Mouse (Mus musculus) liver, adult 2 months (tissue): ENCODE data around the gene Arl15. TPM values are rescaled to one million over a fixed set of nuclear protein-coding genes. Genes with fewer than 3 reads are reported as not detected.

Experiments used
- DNase-seq: peaks from one replicate; pipeline ENCODE4 v3.0.0-alpha.2; 2011; ENCODE audit warnings: low read depth, low spot score; ENCODE audit errors: extremely low read depth
- H3K27ac ChIP-seq: fragments of 200-500 bp; replicated peaks from 2 replicates; pipeline ENCODE4 v1.5.1; 2012; ENCODE audit warnings: low read depth, mild to moderate bottlenecking, control low read depth, inconsistent platforms, low read length; ENCODE audit not compliant: insufficient read depth
- H3K27me3 ChIP-seq: fragments of 200-500 bp; 2 replicates; pipeline ENCODE4 v1.6.1; 2012; ENCODE audit warnings: mild to moderate bottlenecking, moderate library complexity, low read length, inconsistent platforms; ENCODE audit not compliant: control insufficient read depth, insufficient read depth
- H3K36me3 ChIP-seq: fragments of 200-500 bp; 2 replicates; pipeline ENCODE4 v1.6.1; 2012; ENCODE audit warnings: low read length, inconsistent platforms; ENCODE audit not compliant: control insufficient read depth, insufficient read depth
- H3K4me1 ChIP-seq: fragments of 200-500 bp; 2 replicates; pipeline ENCODE4 v1.6.1; 2011; ENCODE audit warnings: low read length; ENCODE audit not compliant: control insufficient read depth, insufficient read depth
- H3K4me3 ChIP-seq: fragments of 200-500 bp; 2 replicates; pipeline ENCODE4 v1.5.1; 2011; ENCODE audit warnings: low read depth, mild to moderate bottlenecking, control low read depth, low read length, moderate library complexity; ENCODE audit not compliant: insufficient read depth
- H3K79me2 ChIP-seq: fragments of 200-500 bp; 2 replicates; pipeline ENCODE4 v1.6.1; 2012; ENCODE audit warnings: inconsistent platforms, mild to moderate bottlenecking, low read length, moderate library complexity; ENCODE audit not compliant: control insufficient read depth, insufficient read depth
- H3K9ac ChIP-seq: fragments of 200-500 bp; 2 replicates; pipeline ENCODE4 v1.6.1; 2012; ENCODE audit warnings: low read depth, mild to moderate bottlenecking, control low read depth, inconsistent platforms, low read length
- CTCF ChIP-seq: fragments of 200-500 bp; IDR thresholded peaks from 2 replicates; pipeline ENCODE4 v1.5.1; 2011; ENCODE audit warnings: low read depth, low read length, control low read depth
- POLR2A ChIP-seq: fragments of 200-500 bp; IDR thresholded peaks from 2 replicates; pipeline ENCODE4 v1.6.1; 2011; ENCODE audit warnings: low read length, control low read depth; ENCODE audit not compliant: insufficient read depth; ENCODE audit errors: extremely low read depth
- WGBS: fragments of 180-500 bp; shearing (Covaris S2); methylation state at CpG from one replicate; pipeline ENCODE4 v1.1.7; 2018; 5-methylcytosine and 5-hydroxymethylcytosine counted together
- polyA plus RNA-seq: library from polyadenylated mRNA; depleted of rRNA; stranded (reverse); fragments of >200 nt; gene quantifications from 2 replicates; pipeline ENCODE4 v1.2.3, GENCODE M21; 2012
- total RNA-seq: library from RNA; depleted of rRNA; stranded (reverse); fragments of >200 nt; gene quantifications from 2 replicates; pipeline ENCODE4 v1.2.3, GENCODE M21; 2014

The Arl15 gene
- total and polyA plus RNA-seq, 2 experiments = 1.9 to 6.5 TPM

DNA sequence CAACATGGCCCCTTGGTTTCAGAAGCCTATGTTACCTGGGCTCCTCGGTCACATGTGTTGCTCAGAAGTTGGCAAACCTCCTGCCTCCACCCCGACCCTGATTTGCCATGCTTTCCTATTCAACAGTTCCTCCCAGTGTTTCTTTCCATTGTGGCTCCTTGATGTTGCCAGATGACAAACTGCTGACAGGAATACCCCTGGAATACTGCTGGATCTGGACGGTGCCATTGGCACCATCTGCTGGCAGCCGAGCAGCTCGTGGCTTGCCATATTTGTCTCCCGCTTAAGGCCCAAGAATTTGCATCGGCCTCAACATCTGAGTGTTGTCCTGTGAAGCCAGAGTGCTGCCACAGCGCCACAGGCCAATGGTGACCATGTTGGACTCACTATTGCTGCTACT lies 348.5 kb downstream of the Arl15 start:
- no peak for DNase-seq
- no peak for TF ChIP-seq CTCF
- TF ChIP-seq POLR2A = no peak
- no peaks in the 10 kb centered on the region for H3K36me3 ChIP-seq
- H3K4me3 ChIP-seq = no peak overlapping the region
- 89% methylated on average over 8 of the region's 8 CpGs for WGBS
- H3K79me2 ChIP-seq = no peaks in the 10 kb centered on the region
- no peak overlapping the region for H3K27ac ChIP-seq
- H3K4me1 ChIP-seq = no peaks in the 10 kb centered on the region
- H3K27me3 ChIP-seq = no peaks in the 10 kb centered on the region
- no peak overlapping the region for H3K9ac ChIP-seq

DNA sequence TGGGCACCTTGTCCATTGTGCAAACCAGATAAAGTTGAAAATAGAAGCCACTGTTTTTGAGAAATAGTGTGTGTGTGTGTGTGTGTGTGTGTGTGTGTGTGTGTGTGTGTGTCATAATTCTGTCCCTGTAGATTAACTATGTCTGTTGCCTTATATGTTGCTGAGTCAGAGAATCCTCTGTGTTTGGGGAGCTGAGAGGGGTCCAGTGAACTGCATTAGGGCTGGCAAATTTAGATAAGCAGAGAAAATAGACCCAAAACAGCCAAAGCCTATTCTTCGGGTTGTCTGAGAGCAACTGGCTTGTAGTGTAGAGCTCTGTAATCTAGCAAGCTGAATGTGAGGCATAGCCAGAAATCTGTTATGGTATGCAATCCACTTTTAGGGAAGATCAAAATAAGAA lies 348.9 kb downstream of the Arl15 start:
- H3K4me1 ChIP-seq = no peaks in the 10 kb centered on the region
- no peak for TF ChIP-seq POLR2A
- TF ChIP-seq CTCF = no peak
- H3K36me3 ChIP-seq = no peaks in the 10 kb centered on the region
- 89% methylated on average over 1 of the region's 1 CpGs for WGBS
- H3K79me2 ChIP-seq = no peaks in the 10 kb centered on the region
- no peaks in the 10 kb centered on the region for H3K27me3 ChIP-seq
- no peak overlapping the region for H3K27ac ChIP-seq
- H3K4me3 ChIP-seq = no peak overlapping the region
- H3K9ac ChIP-seq = no peak overlapping the region
- DNase-seq = no peak

DNA sequence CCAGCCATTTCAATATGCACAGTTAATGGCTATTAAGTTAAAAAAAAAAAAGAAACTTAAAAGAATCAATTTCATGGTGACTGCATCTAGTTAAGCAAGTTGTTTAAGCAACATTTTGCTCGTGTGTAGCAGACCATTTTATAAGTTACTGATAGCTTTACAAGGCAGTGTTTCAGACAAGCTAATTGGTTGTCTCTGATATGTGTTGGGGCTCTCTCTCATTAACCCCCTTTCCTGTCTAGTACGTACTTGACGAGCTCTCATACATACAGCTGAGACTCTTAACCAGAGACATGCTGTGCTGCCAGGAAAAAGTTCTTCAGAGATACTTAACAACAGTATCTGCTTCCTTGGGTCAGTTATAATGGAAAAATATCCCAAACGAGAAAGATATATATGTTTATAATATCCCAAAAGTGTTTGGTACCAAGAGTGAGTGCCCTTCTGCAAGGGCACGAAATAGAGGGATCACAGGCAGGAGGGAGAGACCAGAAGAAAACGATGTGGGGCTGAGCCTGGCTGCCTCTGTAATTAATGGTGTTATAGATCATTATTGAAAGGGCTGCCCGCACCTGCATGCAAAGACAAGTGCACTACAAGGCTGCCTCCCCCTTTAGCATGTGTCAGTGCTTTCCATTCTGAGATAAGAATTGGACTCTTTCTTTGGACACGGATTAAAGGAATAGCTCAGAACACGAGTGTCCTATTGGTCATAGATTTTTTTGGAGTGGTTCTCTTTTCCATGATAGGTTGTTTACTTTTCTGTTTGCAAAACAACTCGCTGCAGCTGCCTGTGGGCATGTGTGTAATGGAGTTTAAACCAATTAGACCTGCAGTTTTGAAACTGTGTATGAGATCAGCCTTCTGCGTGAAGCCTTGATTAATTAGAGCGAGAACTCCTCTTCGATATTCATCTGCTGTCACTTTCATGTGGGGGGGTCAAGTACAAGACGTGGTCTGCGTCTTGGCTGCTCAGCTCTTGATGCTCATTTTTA lies 350.0 kb downstream of the Arl15 start:
- no peaks in the 10 kb centered on the region for H3K27me3 ChIP-seq
- H3K79me2 ChIP-seq = no peaks in the 10 kb centered on the region; the same call in 1 of the 2 replicates
- no peaks in the 10 kb centered on the region for H3K36me3 ChIP-seq
- H3K4me3 ChIP-seq = no peak overlapping the region
- WGBS = 75% methylated on average over 15 of the region's 15 CpGs
- H3K9ac ChIP-seq = no peak overlapping the region
- DNase-seq = peak; percentile 21
- TF ChIP-seq CTCF (no peak), POLR2A (no peak)
- H3K27ac ChIP-seq = no peak overlapping the region
- H3K4me1 ChIP-seq = no peaks in the 10 kb centered on the region

DNA sequence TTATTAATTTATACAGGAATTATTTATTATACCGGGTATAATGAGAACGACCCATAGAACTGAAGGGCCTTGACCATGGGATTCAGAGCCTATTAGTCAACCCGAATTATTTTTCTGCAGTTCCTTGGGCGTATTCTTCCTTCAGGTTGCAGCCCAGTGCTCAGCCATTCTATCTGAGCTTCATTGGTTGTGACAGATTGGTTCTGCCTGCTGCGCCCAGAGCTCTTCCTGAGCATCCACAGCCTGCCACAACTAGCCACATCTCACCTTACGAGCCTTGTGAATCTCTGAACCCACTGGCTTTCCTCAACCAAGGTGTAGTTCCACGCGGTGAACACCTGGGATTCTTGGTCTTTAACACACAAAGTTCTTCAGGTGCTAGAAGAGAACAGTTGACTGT lies 350.9 kb downstream of the Arl15 start:
- H3K36me3 ChIP-seq = no peaks in the 10 kb centered on the region
- H3K9ac ChIP-seq = no peak overlapping the region
- no peaks in the 10 kb centered on the region; the same call in 1 of the 2 replicates for H3K79me2 ChIP-seq
- DNase-seq = no peak
- TF ChIP-seq CTCF = no peak
- TF ChIP-seq POLR2A = no peak
- no peaks in the 10 kb centered on the region for H3K4me1 ChIP-seq
- WGBS = 96% methylated on average over 8 of the region's 8 CpGs
- no peak overlapping the region for H3K27ac ChIP-seq
- H3K27me3 ChIP-seq = no peaks in the 10 kb centered on the region
- no peak overlapping the region for H3K4me3 ChIP-seq

DNA sequence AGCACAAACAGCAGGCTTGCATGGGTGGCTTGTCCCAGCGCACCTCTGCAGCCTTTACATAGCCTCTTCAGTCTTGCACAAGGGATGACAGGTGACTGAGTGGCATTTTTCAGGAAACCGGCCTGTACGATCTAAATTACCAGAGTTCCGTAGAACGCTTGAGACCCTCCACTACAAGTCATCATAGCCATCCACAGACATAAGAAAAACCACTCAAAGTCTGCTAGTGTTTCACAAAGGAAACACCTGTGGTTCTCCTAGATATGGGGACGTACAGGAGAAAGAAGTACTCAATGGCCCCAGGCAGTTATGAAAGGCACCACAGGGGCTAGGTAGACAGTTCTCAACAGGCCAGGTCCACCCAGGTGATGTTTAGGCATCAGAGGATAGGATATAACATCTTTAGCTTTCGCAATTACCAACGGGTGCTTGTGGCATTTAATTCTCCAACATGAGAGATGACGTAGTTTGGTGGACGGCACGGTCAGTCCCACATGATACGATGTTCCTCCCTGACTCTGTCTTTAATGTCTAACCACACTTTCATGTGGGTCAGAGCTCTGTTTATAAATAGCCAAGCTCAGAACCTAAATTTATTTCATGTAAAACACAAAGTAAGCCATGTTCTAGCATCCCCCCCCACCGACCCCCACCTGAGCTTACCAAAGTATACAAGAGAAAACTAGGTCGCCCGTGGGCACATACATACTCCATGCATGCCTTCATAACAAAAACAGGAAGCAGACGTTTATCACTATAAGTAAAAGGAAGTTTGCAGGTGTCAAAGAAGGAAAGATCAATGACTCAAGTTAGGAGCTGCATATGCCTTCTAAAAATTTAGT lies 356.8 kb downstream of the Arl15 start:
- Histone ChIP-seq H3K27me3 (no peaks in the 10 kb centered on the region), H3K4me1 (no peaks in the 10 kb centered on the region), H3K79me2 (no peaks in the 10 kb centered on the region; the same call in 1 of the 2 replicates), H3K27ac (no peak overlapping the region), H3K9ac (no peak overlapping the region), H3K36me3 (peaks cover 14% of the 10 kb centered on the region), H3K4me3 (no peak overlapping the region)
- TF ChIP-seq CTCF = no peak
- TF ChIP-seq POLR2A = no peak
- WGBS = 90% methylated on average over 16 of the region's 16 CpGs
- DNase-seq = no peak
